Mouse (Mus musculus) T-cell, adult 2 months (primary cell): ENCODE measurements around the gene Snrpg.
"Not testable (repeated sequence)": the region's sequence is repeated elsewhere in the genome, so short reads cannot be mapped to it uniquely, and the experiment has no call there.

Experiments used
- DNase-seq: peaks from one replicate; pipeline ENCODE4 v3.0.0; 2022; ENCODE audit warnings: low spot score

Gene Snrpg

GRCm38 (mm10) chr6:86370764-86371339, at the start of gene Snrpg:
Gene Snrpg, plus strand, starts transcription at chr6:86371304.
- DNase-seq = peak; percentile 12

- no peak for DNase-seq
Observed at GRCm38 (mm10) chr6:86322031-86322563, 49.0 kb upstream of the Snrpg start.

GRCm38 (mm10) chr6:86322991-86323390, 48.1 kb upstream of the Snrpg start:
- no peak for DNase-seq

- DNase-seq = no peak
Observed at GRCm38 (mm10) chr6:86324400-86324799, 46.7 kb upstream of the Snrpg start.

GRCm38 (mm10) chr6:86325646-86326045, 45.5 kb upstream of the Snrpg start:
- no peak for DNase-seq

GRCm38 (mm10) chr6:86326866-86327265, 44.2 kb upstream of the Snrpg start:
- no peak for DNase-seq

GRCm38 (mm10) chr6:86328369-86328768, 42.7 kb upstream of the Snrpg start:
- no peak for DNase-seq

GRCm38 (mm10) chr6:86329943-86330342, 41.2 kb upstream of the Snrpg start:
- no peak for DNase-seq

GRCm38 (mm10) chr6:86335121-86335849, 35.8 kb upstream of the Snrpg start:
- DNase-seq = no peak

GRCm38 (mm10) chr6:86335860-86336259, 35.2 kb upstream of the Snrpg start:
- no peak for DNase-seq

GRCm38 (mm10) chr6:86336340-86336739, 34.8 kb upstream of the Snrpg start:
- not testable (repeated sequence) for DNase-seq

- no peak for DNase-seq
Observed at GRCm38 (mm10) chr6:86343656-86344055, 27.4 kb upstream of the Snrpg start.

- no peak for DNase-seq
Observed at GRCm38 (mm10) chr6:86346063-86346462, 25.0 kb upstream of the Snrpg start.

GRCm38 (mm10) chr6:86349257-86349656, 21.8 kb upstream of the Snrpg start:
- DNase-seq = no peak

- DNase-seq = no peak
Observed at GRCm38 (mm10) chr6:86354948-86355347, 16.2 kb upstream of the Snrpg start.

- peak; percentile 63 for DNase-seq
Observed at GRCm38 (mm10) chr6:86356956-86357355, 14.1 kb upstream of the Snrpg start.

GRCm38 (mm10) chr6:86360691-86361090, 10.4 kb upstream of the Snrpg start:
- no peak for DNase-seq

- no peak for DNase-seq
Observed at GRCm38 (mm10) chr6:86361373-86361772, 9.7 kb upstream of the Snrpg start.

- DNase-seq = peak; percentile 73
Observed at GRCm38 (mm10) chr6:86364442-86365141, 6.5 kb upstream of the Snrpg start.

- peak; percentile 93 for DNase-seq
Observed at GRCm38 (mm10) chr6:86365371-86366124, 5.6 kb upstream of the Snrpg start, which contains the start of gene Fam136a. Gene Fam136a, plus strand, starts transcription at chr6:86365646.

GRCm38 (mm10) chr6:86366125-86366852, 4.8 kb upstream of the Snrpg start:
- DNase-seq = no peak
